Mouse (Mus musculus): ENCODE results near the gene Ccdc93. TPM values are rescaled to one million over a fixed set of nuclear protein-coding genes. Genes with fewer than 3 reads are reported as not detected.

The Ccdc93 gene
- polyA plus RNA-seq, 1 experiment from 2014 or later = 11.4 TPM

- Histone ChIP-seq H3K4me1 (replicated peaks) (peaks cover 10% of the 10 kb centered on the region; the same call in 1 of the 2 replicates), H3K9ac (replicated peaks) (no peak overlapping the region), H3K27me3 (no peaks in the 10 kb centered on the region), H3K27ac (no peak overlapping the region), H3K9me3 (no peaks in the 10 kb centered on the region), H3K4me2 (replicated peaks) (no peak overlapping the region), H3K4me3 (replicated peaks) (no peak overlapping the region), H3K36me3 (peaks cover 40% of the 10 kb centered on the region)
- 58% methylated on average over 6 of the region's 6 CpGs for WGBS
- no peak for ATAC-seq
These were observed 21.6 kb downstream of the Ccdc93 start for GRCm38 (mm10) chr1:121452498-121452897.

- Histone ChIP-seq H3K27me3 (no peaks in the 10 kb centered on the region), H3K27ac (no peak overlapping the region), H3K4me3 (replicated peaks) (no peak overlapping the region), H3K36me3 (peaks cover 35% of the 10 kb centered on the region), H3K4me2 (replicated peaks) (no peak overlapping the region), H3K9ac (replicated peaks) (no peak overlapping the region), H3K4me1 (replicated peaks) (peaks cover 10% of the 10 kb centered on the region; the same call in 1 of the 2 replicates), H3K9me3 (no peaks in the 10 kb centered on the region)
- ATAC-seq = no peak
- 89% methylated on average over 4 of the region's 4 CpGs for WGBS
These were observed 22.2 kb downstream of the Ccdc93 start for GRCm38 (mm10) chr1:121453053-121453452.

GRCm38 (mm10) chr1:121454951-121455350 is 24.1 kb downstream of the Ccdc93 start:
- peaks cover 10% of the 10 kb centered on the region; the same call in 1 of the 2 replicates for H3K4me1 ChIP-seq (replicated peaks)
- H3K27me3 ChIP-seq = no peaks in the 10 kb centered on the region
- no peak overlapping the region for H3K27ac ChIP-seq
- 80% methylated on average over 6 of the region's 6 CpGs for WGBS
- ATAC-seq = no peak
- H3K9me3 ChIP-seq = no peaks in the 10 kb centered on the region
- H3K9ac ChIP-seq (replicated peaks) = no peak overlapping the region
- H3K4me3 ChIP-seq (replicated peaks) = no peak overlapping the region
- H3K36me3 ChIP-seq = peaks cover 26% of the 10 kb centered on the region
- H3K4me2 ChIP-seq (replicated peaks) = no peak overlapping the region

GRCm38 (mm10) chr1:121460077-121460476 is 29.2 kb downstream of the Ccdc93 start:
- Histone ChIP-seq H3K36me3 (peaks cover 57% of the 10 kb centered on the region), H3K4me3 (replicated peaks) (no peak overlapping the region), H3K9me3 (no peaks in the 10 kb centered on the region), H3K4me2 (replicated peaks) (no peak overlapping the region), H3K27ac (no peak overlapping the region), H3K27me3 (no peaks in the 10 kb centered on the region), H3K4me1 (replicated peaks) (no peaks in the 10 kb centered on the region), H3K9ac (replicated peaks) (no peak overlapping the region)
- 0 out of 2 replicates have a peak, but pooled peaks have one; percentile 27 for ATAC-seq
- 71% methylated on average over 6 of the region's 6 CpGs for WGBS

GRCm38 (mm10) chr1:121461895-121462294 is 31.0 kb downstream of the Ccdc93 start:
- Histone ChIP-seq H3K27ac (no peak overlapping the region), H3K9ac (replicated peaks) (no peak overlapping the region), H3K9me3 (no peaks in the 10 kb centered on the region), H3K4me1 (replicated peaks) (no peaks in the 10 kb centered on the region), H3K4me2 (replicated peaks) (no peak overlapping the region), H3K4me3 (replicated peaks) (no peak overlapping the region), H3K27me3 (no peaks in the 10 kb centered on the region), H3K36me3 (peaks cover 59% of the 10 kb centered on the region)
- no peak for ATAC-seq
- 89% methylated on average over 7 of the region's 7 CpGs for WGBS

- Histone ChIP-seq H3K4me1 (replicated peaks) (no peaks in the 10 kb centered on the region), H3K9me3 (no peaks in the 10 kb centered on the region), H3K27ac (no peak overlapping the region), H3K9ac (replicated peaks) (no peak overlapping the region), H3K4me3 (replicated peaks) (no peak overlapping the region), H3K27me3 (no peaks in the 10 kb centered on the region), H3K4me2 (replicated peaks) (no peak overlapping the region), H3K36me3 (peaks cover 58% of the 10 kb centered on the region)
- no peak for ATAC-seq
- WGBS = 75% methylated on average over 1 of the region's 1 CpGs
These were observed 31.8 kb downstream of the Ccdc93 start for GRCm38 (mm10) chr1:121462643-121463042.

- no peak for ATAC-seq
- no peak overlapping the region for H3K27ac ChIP-seq
- 90% methylated on average over 7 of the region's 7 CpGs for whole genome bisulfite sequencing
- peaks cover 57% of the 10 kb centered on the region for H3K36me3 ChIP-seq
- no peaks in the 10 kb centered on the region for H3K4me1 ChIP-seq (replicated peaks)
- H3K4me2 ChIP-seq (replicated peaks) = no peak overlapping the region
- H3K9me3 ChIP-seq = no peaks in the 10 kb centered on the region
- H3K4me3 ChIP-seq (replicated peaks) = no peak overlapping the region
- no peaks in the 10 kb centered on the region for H3K27me3 ChIP-seq
- no peak overlapping the region for H3K9ac ChIP-seq (replicated peaks)
These were observed 33.0 kb downstream of the Ccdc93 start for GRCm38 (mm10) chr1:121463806-121464205.

GRCm38 (mm10) chr1:121466276-121466675 is 35.4 kb downstream of the Ccdc93 start:
- Histone ChIP-seq H3K9me3 (no peaks in the 10 kb centered on the region), H3K27ac (no peak overlapping the region), H3K4me1 (replicated peaks) (no peaks in the 10 kb centered on the region), H3K4me2 (replicated peaks) (no peak overlapping the region), H3K9ac (replicated peaks) (no peak overlapping the region), H3K4me3 (replicated peaks) (no peak overlapping the region), H3K27me3 (no peaks in the 10 kb centered on the region), H3K36me3 (peaks cover 67% of the 10 kb centered on the region)
- WGBS = 82% methylated on average over 3 of the region's 3 CpGs
- ATAC-seq = no peak

- Histone ChIP-seq H3K9ac (replicated peaks) (no peak overlapping the region), H3K27me3 (no peaks in the 10 kb centered on the region), H3K4me1 (replicated peaks) (no peaks in the 10 kb centered on the region), H3K4me3 (replicated peaks) (no peak overlapping the region), H3K36me3 (peaks cover 47% of the 10 kb centered on the region), H3K4me2 (replicated peaks) (no peak overlapping the region), H3K27ac (no peak overlapping the region), H3K9me3 (no peaks in the 10 kb centered on the region)
- ATAC-seq = no peak
- WGBS = 90% methylated on average over 2 of the region's 2 CpGs
These were observed 37.4 kb downstream of the Ccdc93 start for GRCm38 (mm10) chr1:121468271-121468670.

- WGBS = 59% methylated on average over 5 of the region's 5 CpGs
- H3K27ac ChIP-seq = no peak overlapping the region
- no peaks in the 10 kb centered on the region for H3K4me1 ChIP-seq (replicated peaks)
- H3K36me3 ChIP-seq = peaks cover 32% of the 10 kb centered on the region
- no peak overlapping the region for H3K9ac ChIP-seq (replicated peaks)
- H3K4me2 ChIP-seq (replicated peaks) = no peak overlapping the region
- ATAC-seq = no peak
- H3K9me3 ChIP-seq = no peaks in the 10 kb centered on the region
- H3K4me3 ChIP-seq (replicated peaks) = no peak overlapping the region
- no peaks in the 10 kb centered on the region for H3K27me3 ChIP-seq
These were observed 40.7 kb downstream of the Ccdc93 start for GRCm38 (mm10) chr1:121471503-121471902.

GRCm38 (mm10) chr1:121477716-121478115 is 46.9 kb downstream of the Ccdc93 start:
- Histone ChIP-seq H3K4me3 (replicated peaks) (no peak overlapping the region), H3K27ac (no peak overlapping the region), H3K4me2 (replicated peaks) (no peak overlapping the region), H3K4me1 (replicated peaks) (no peaks in the 10 kb centered on the region), H3K27me3 (no peaks in the 10 kb centered on the region), H3K36me3 (peaks cover 59% of the 10 kb centered on the region), H3K9me3 (no peaks in the 10 kb centered on the region), H3K9ac (replicated peaks) (no peak overlapping the region)
- 96% methylated on average over 5 of the region's 5 CpGs for WGBS
- no peak for ATAC-seq

- Histone ChIP-seq H3K9me3 (no peaks in the 10 kb centered on the region), H3K27me3 (no peaks in the 10 kb centered on the region), H3K4me3 (replicated peaks) (no peak overlapping the region), H3K36me3 (peaks cover 66% of the 10 kb centered on the region), H3K27ac (no peak overlapping the region), H3K4me1 (replicated peaks) (no peaks in the 10 kb centered on the region), H3K9ac (replicated peaks) (no peak overlapping the region), H3K4me2 (replicated peaks) (no peak overlapping the region)
- no peak for ATAC-seq
- WGBS = 91% methylated on average over 12 of the region's 12 CpGs
These were observed 47.6 kb downstream of the Ccdc93 start for GRCm38 (mm10) chr1:121478284-121478980.

- ATAC-seq = no peak
- Histone ChIP-seq H3K9me3 (no peaks in the 10 kb centered on the region), H3K27ac (no peak overlapping the region), H3K4me2 (replicated peaks) (no peak overlapping the region), H3K27me3 (no peaks in the 10 kb centered on the region), H3K4me1 (replicated peaks) (no peaks in the 10 kb centered on the region), H3K36me3 (peaks cover 68% of the 10 kb centered on the region), H3K4me3 (replicated peaks) (no peak overlapping the region), H3K9ac (replicated peaks) (no peak overlapping the region)
- 94% methylated on average over 5 of the region's 5 CpGs for WGBS
These were observed 48.6 kb downstream of the Ccdc93 start for GRCm38 (mm10) chr1:121479403-121479802.
